Mouse (Mus musculus) gastrocnemius, adult 2 months (tissue): Measurements from ENCODE around the gene Olfr459. TPM values are rescaled to one million over a fixed set of nuclear protein-coding genes. Genes with fewer than 3 reads are reported as not detected.

Source experiments
- DNase-seq: peaks from one replicate; pipeline ENCODE4 v3.0.0; 2022
- H3K27ac ChIP-seq: fragments of 200-600 bp; 2 replicates; pipeline ENCODE4 v1.8.1; 2022; ENCODE audit warnings: mild to moderate bottlenecking
- H3K4me3 ChIP-seq: fragments of 200-600 bp; 2 replicates; pipeline ENCODE4 v1.8.1; 2022; ENCODE audit warnings: mild to moderate bottlenecking, moderate library complexity
- CTCF ChIP-seq: fragments of 200-600 bp; IDR thresholded peaks from 2 replicates; pipeline ENCODE4 v1.8.1; 2022; ENCODE audit warnings: antibody characterized with exemption, mild to moderate bottlenecking, moderate library complexity
- intact Hi-C: fragments of 180-260 bp; cut with DNase I; formaldehyde crosslinking; loops from one replicate; pipeline ENCODE4 v1.15.1; 2025
- total RNA-seq, 2 experiments: library from RNA; stranded (reverse); gene quantifications; 2 replicates each; pipeline ENCODE4 v1.2.3; 2021

The Olfr459 gene
- total RNA-seq, 2 experiments from 2014 or later: not detected

- H3K27ac ChIP-seq: no peak overlapping the region
- no peak for DNase-seq
- TF ChIP-seq CTCF: no peak
- intact Hi-C loops: no loop called here
- H3K4me3 ChIP-seq: no peak overlapping the region
Observed at GRCm38 (mm10) chr6:41741101-41741500, 33.9 kb downstream of the Olfr459 start.

GRCm38 (mm10) chr6:41734719-41735470 is 40.1 kb downstream of the Olfr459 start:
- TF ChIP-seq CTCF: no peak
- H3K27ac ChIP-seq: no peak overlapping the region
- DNase-seq: no peak
- H3K4me3 ChIP-seq: no peak overlapping the region
- intact Hi-C loops: no loop called here

- Histone ChIP-seq H3K4me3 (no peak overlapping the region), H3K27ac (no peak overlapping the region)
- no peak for DNase-seq
- intact Hi-C loops: no loop called here
- no peak for TF ChIP-seq CTCF
Observed at GRCm38 (mm10) chr6:41727989-41728609, 46.9 kb downstream of the Olfr459 start.

DNA sequence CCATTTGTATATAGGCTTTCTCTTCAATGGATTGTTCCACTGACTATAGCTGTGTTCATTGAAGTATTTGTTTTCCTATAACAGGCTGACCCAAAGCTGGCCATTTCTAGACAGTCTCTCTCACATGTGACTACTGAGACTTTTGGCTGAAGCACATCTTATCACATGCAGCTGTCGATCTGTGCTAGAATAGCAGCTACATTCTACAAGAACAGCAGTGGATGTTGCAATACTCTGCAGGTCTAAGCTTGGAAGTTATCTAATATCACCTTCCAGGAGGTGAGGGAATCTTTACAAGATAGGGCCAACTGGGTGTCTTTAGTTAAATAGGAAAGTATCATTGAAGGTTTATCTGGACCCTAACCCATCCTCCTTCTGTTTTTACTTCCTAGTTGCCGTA is 53.5 kb downstream of the Olfr459 start:
- intact Hi-C loops: no loop called here
- DNase-seq: no peak
- Histone ChIP-seq H3K27ac (no peak overlapping the region), H3K4me3 (no peak overlapping the region)
- no peak for TF ChIP-seq CTCF

Other genes starting within 250 kb of the Olfr459 start
- under 1 TPM; 0.54 to 0.98 TPM for gene Ephb6, start 169.7 kb downstream of the Olfr459 start, total RNA-seq
- not detected for gene Trpv6, start 138.8 kb downstream of the Olfr459 start, total RNA-seq
- gene Trpv5, start 94.4 kb downstream of the Olfr459 start, total RNA-seq: not detected
- gene Llcfc1, start 90.7 kb downstream of the Olfr459 start, total RNA-seq: not detected
- gene Kel, start 70.8 kb downstream of the Olfr459 start, total RNA-seq: not detected
- not detected for gene Pip, start 72.4 kb upstream of the Olfr459 start, total RNA-seq
- not detected for gene Sval2, start 77.8 kb upstream of the Olfr459 start, total RNA-seq
- gene Sval1, start 176.5 kb upstream of the Olfr459 start, total RNA-seq: not detected
- not detected for gene Sval3, start 193.0 kb upstream of the Olfr459 start, total RNA-seq